Mouse (Mus musculus) embryonic fibroblast, embryonic 13.5 days (primary cell): ENCODE results near the gene Ncam1.

Experiments used
- CTCF ChIP-seq: IDR thresholded peaks from 2 replicates; pipeline ENCODE4 v1.5.1; 2011; ENCODE audit warnings: mild to moderate bottlenecking, control low read depth, low read length, moderate library complexity, borderline replicate concordance; ENCODE audit not compliant: insufficient read depth
- POLR2A ChIP-seq: IDR thresholded peaks from 2 replicates; pipeline ENCODE4 v1.6.1; 2011; ENCODE audit warnings: low read depth, mild to moderate bottlenecking, control low read depth, low read length, moderate library complexity

GRCm38 (mm10) chr9:49592006-49592405 is 206.7 kb downstream of the Ncam1 start:
- TF ChIP-seq POLR2A (no peak), CTCF (no peak)
